Mouse (Mus musculus) heart, embryonic 14.5 days (tissue): ENCODE measurements around the gene Bcor. TPM values are rescaled to one million over a fixed set of nuclear protein-coding genes. Genes with fewer than 3 reads are reported as not detected.

Source experiments
- ATAC-seq: fragments of 200-750 bp; cut with Nextera tagmentation; 2 replicates; pipeline ENCODE4 v1.8.0; 2017; ENCODE audit warnings: low read depth, moderate TSS enrichment; ENCODE audit not compliant: insufficient number of reproducible peaks, insufficient read depth, low FRiP score
- H3K27ac ChIP-seq, 2 experiments: fragments of 200-500 bp in 1 of 2; fragments of 300-500 bp in 1 of 2; sonication (generic) in 1 of 2; replicated peaks in 1 of 2; 2 replicates each; pipeline ENCODE4 v1.5.1; 2012 to 2014; ENCODE audit warnings: low read depth in 2 of 2, low read length in 2 of 2, control low read depth in 1 of 2, mild to moderate bottlenecking in 1 of 2, mixed read lengths in 1 of 2; ENCODE audit not compliant: control insufficient read depth in 1 of 2, insufficient read depth in 1 of 2
- H3K27me3 ChIP-seq: fragments of 300-500 bp; sonication (generic); 2 replicates; pipeline ENCODE4 v1.6.1; 2014; ENCODE audit warnings: mild to moderate bottlenecking, low read length, control low read depth; ENCODE audit not compliant: control insufficient read depth, insufficient read depth
- H3K36me3 ChIP-seq: fragments of 300-500 bp; sonication (generic); 2 replicates; pipeline ENCODE4 v1.6.1; 2014; ENCODE audit warnings: mild to moderate bottlenecking, control low read depth, low read length, mixed read lengths; ENCODE audit not compliant: control insufficient read depth, insufficient read depth
- H3K4me1 ChIP-seq, 2 experiments: fragments of 200-500 bp in 1 of 2; fragments of 300-500 bp in 1 of 2; sonication (generic) in 1 of 2; 2 replicates each; pipeline ENCODE4 v1.6.1; 2012 to 2014; ENCODE audit warnings: low read length in 2 of 2, control low read depth in 1 of 2, mixed read lengths in 1 of 2; ENCODE audit not compliant: control insufficient read depth in 2 of 2, insufficient read depth in 2 of 2
- H3K4me2 ChIP-seq: fragments of 300-500 bp; sonication (generic); 2 replicates; pipeline ENCODE4 v1.6.1; 2014; ENCODE audit warnings: mild to moderate bottlenecking, low read length
- H3K4me3 ChIP-seq, 2 experiments: fragments of 200-500 bp in 1 of 2; fragments of 300-500 bp in 1 of 2; sonication (generic) in 1 of 2; 2 replicates each; pipeline ENCODE4 v1.5.1; 2012 to 2014; ENCODE audit warnings: low read length in 2 of 2, mild to moderate bottlenecking in 2 of 2, control low read depth in 1 of 2, low read depth in 1 of 2, moderate library complexity in 1 of 2; ENCODE audit not compliant: control insufficient read depth in 1 of 2, insufficient read depth in 1 of 2
- H3K9ac ChIP-seq: fragments of 300-500 bp; sonication (generic); 2 replicates; pipeline ENCODE4 v1.6.1; 2014; ENCODE audit warnings: mild to moderate bottlenecking, low read length
- H3K9me3 ChIP-seq: fragments of 300-500 bp; sonication (generic); 2 replicates; pipeline ENCODE4 v1.6.1; 2016; ENCODE audit warnings: low read length, control low read depth; ENCODE audit not compliant: control insufficient read depth
- WGBS: fragments of 180-500 bp; shearing (Covaris S2); extraction: QIAGEN DNeasy Blood & Tissue Kit; methylation state at CpG from one replicate; pipeline ENCODE4 v1.1.7; 2014; 5-methylcytosine and 5-hydroxymethylcytosine counted together
- polyA plus RNA-seq: library from polyadenylated mRNA; unstranded; fragments of >200 nt; fragmentation: Nextera tagmentation; extraction: Ambion mirVana; gene quantifications from 2 replicates; pipeline ENCODE4 v1.2.1, GENCODE M21; 2014

Gene Bcor
- polyA plus RNA-seq, 1 experiment from 2014 or later: 17.0 TPM

DNA sequence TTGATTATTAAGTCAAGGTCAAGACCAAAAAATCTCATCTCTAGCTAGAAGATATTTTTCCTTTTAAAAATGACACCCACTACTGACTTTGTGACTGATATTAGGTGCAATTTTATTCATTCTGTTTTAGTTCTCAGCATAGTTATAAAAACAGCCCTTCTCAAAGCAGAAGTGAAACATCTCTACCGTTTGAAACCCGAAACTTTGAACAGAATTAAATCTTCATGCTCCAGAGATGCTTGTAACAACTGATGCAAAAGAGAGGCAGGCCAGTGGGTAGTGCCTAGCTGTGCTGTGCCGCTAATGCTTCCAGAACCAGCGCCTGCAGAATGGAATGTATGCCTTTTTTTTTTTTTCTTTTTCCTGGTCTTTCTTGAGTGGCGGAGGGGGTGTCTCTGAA is 78.0 kb downstream of the Bcor start:
- ATAC-seq: no peak
- Histone ChIP-seq H3K9me3 (no peaks in the 10 kb centered on the region), H3K4me2 (no peak overlapping the region), H3K27me3 (peaks cover 56% of the 10 kb centered on the region), H3K9ac (no peak overlapping the region), H3K27ac (no peak overlapping the region), H3K36me3 (no peaks in the 10 kb centered on the region), H3K4me1 (peaks cover 20 to 24% of the 10 kb centered on the region in 2 experiments), H3K4me3 (no peak overlapping the region)
- 54% methylated on average over 5 of the region's 5 CpGs for WGBS

DNA sequence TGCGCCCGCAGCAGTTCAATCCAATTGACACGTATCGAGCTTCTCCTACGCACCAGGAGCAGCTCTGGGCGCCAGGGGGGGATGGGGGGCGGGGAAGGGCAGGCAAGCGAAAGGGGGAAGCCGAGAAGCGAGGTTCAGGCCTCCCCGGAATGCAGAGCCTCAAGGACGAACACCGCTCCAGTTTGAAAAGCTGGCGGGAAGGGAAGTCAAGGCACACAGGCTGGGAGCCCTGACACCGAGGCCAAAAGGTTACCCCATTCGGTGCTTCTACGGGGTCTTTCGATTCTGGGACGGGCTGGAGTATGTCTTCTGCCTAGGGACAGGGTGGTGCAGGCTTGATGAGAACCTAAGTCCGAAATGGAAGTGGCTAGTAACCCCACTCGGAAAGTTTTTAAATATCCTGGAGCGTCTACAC is 78.4 kb downstream of the Bcor start:
- peaks cover 56% of the 10 kb centered on the region for H3K27me3 ChIP-seq
- ATAC-seq: no peak
- H3K36me3 ChIP-seq: no peaks in the 10 kb centered on the region
- no peak overlapping the region for H3K27ac ChIP-seq
- H3K4me2 ChIP-seq: peak overlapping the region; percentile 80
- H3K4me3 ChIP-seq: peak overlapping the region; percentile 62 to 66; a peak in 2 of 4 replicates
- H3K9ac ChIP-seq: peak overlapping the region; percentile 87; the same call in 1 of the 2 replicates
- peaks cover 20 to 24% of the 10 kb centered on the region in 2 experiments for H3K4me1 ChIP-seq
- 18% methylated on average over 21 of the region's 22 CpGs for WGBS
- no peaks in the 10 kb centered on the region for H3K9me3 ChIP-seq

DNA sequence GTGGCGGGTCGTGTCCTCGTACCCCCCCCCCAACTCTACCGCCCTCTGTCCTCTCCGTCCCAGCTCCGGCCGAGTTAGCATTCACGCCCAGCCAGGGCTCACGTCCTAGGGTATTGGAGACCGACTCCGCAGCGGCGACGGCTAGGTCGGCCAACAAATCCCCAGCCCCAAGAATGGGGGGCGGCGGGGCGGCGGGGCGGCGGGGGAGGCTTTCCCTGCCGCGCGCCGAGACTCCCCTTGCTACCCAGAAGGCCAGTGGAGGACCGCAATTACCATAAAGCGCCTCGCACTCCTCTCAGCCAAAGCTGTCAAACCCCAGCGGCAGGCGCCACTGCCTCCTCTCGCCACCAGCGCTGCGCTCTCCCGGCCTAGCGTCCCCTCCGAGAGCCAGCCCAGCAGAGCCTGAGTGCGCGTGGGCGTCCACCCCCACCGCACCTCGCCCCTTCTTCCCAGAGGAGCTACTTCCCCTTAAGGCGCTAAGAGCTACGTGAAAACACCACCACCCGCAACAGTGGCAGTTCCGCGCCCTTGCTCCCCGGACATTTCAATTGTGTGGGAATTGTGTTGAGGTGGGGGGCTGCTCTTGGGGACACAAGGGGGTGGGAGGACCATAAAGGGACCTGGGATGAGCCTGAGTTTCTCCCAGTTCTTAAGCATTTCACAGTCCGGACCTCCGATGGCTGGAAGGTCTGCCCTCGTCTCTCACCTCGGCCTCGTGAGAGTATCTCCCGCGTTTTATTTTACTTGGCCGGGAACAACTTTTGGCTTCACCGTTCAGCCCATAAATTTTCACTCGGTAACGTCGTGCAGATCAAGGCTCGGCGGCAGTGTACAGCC is 79.0 kb downstream of the Bcor start:
- peaks cover 19 to 26% of the 10 kb centered on the region in 2 experiments for H3K4me1 ChIP-seq
- no peak for ATAC-seq
- H3K4me3 ChIP-seq: peak overlapping the region; percentile 62 to 66
- H3K27me3 ChIP-seq: peaks cover 57% of the 10 kb centered on the region
- peak overlapping the region; percentile 80 for H3K4me2 ChIP-seq
- peak overlapping the region; percentile 85 to 88 for H3K27ac ChIP-seq
- H3K36me3 ChIP-seq: no peaks in the 10 kb centered on the region
- peak overlapping the region; percentile 87 for H3K9ac ChIP-seq
- 3% methylated on average over 50 of the region's 61 CpGs for WGBS
- no peaks in the 10 kb centered on the region for H3K9me3 ChIP-seq

- Histone ChIP-seq H3K4me3 (peak overlapping the region; percentile 66 to 79), H3K36me3 (no peaks in the 10 kb centered on the region), H3K4me1 (peaks cover 12 to 21% of the 10 kb centered on the region in 2 experiments), H3K9ac (peak overlapping the region; percentile 87), H3K27ac (peak overlapping the region; percentile 88 to 92), H3K27me3 (peaks cover 50% of the 10 kb centered on the region), H3K9me3 (no peaks in the 10 kb centered on the region), H3K4me2 (peak overlapping the region; percentile 80)
- WGBS: 3% methylated on average over 66 of the region's 97 CpGs
- ATAC-seq: peak; percentile 44
These were observed 79.9 kb downstream of the Bcor start for GRCm38 (mm10) chrX:12080095-12080903.

DNA sequence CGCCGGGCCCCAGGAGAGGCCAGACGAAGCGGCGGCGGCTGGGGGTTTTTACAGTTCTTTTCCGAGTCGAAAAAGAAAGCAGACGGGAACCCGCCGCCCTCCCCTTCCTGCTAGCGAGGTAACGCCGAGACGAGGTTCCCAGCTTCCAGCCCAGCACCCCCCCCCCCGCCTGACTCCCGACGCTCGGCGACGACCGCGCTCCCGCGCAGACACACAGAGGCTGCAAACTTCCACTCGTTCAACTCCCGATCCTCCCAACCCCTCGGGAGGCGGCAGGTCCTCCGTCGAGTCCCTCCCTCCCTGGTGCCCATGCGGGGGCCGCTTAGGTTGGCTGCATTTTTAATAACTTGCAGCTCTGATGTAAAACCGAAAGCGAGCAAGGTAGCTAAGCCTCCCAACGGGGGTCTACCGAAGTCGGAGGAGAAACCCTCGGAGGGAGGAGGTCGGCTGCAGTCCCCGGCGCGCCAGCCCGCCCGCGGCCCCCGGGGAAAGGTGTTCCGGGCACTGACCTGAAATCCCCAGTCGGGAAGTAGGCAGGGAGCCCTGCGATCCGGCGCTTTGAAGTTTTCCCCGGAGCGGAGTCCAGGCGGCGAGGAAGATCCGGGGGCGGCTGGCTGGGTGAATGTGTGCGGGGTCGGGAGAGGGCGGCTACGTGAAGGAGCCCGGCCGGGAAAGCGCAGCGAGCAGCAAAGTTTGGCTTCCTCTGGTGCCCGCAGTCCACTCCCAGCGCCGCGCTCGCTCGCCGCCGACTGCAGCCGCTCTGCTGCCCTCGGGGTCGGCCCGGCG is 80.7 kb downstream of the Bcor start:
- peaks cover 45% of the 10 kb centered on the region for H3K27me3 ChIP-seq
- WGBS: 3% methylated on average over 54 of the region's 79 CpGs

DNA sequence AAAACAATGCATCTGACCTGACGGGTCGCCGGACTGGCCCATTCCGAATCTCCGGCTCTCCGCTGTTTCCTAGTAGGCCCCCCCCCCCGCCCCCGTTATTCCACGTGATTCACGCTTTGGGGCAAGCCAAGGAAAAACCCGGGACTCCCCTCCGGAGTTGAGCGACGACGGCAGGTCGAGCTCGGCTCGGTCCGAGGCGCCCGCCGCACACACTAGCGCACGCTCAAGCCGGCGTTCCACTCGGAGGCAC is 81.2 kb downstream of the Bcor start:
- Histone ChIP-seq H3K36me3 (no peaks in the 10 kb centered on the region), H3K4me3 (peak overlapping the region; percentile 66 to 79)
- WGBS: under 1% methylated on average over 26 of the region's 27 CpGs

More for the DNA sequence above, 80.7 kb downstream of the Bcor start:
- no peaks in the 10 kb centered on the region for H3K36me3 ChIP-seq
- peak overlapping the region; percentile 73 to 88 for H3K27ac ChIP-seq
- H3K4me1 ChIP-seq: peaks cover 13 to 17% of the 10 kb centered on the region in 2 experiments
- H3K4me2 ChIP-seq: peak overlapping the region; percentile 80
- peak overlapping the region; percentile 87 for H3K9ac ChIP-seq
- no peaks in the 10 kb centered on the region for H3K9me3 ChIP-seq
- H3K4me3 ChIP-seq: peak overlapping the region; percentile 66 to 79
- no peak for ATAC-seq

More for the DNA sequence above, 81.2 kb downstream of the Bcor start:
- Histone ChIP-seq H3K9ac (peak overlapping the region; percentile 87), H3K27me3 (peaks cover 43% of the 10 kb centered on the region), H3K9me3 (no peaks in the 10 kb centered on the region), H3K4me2 (peak overlapping the region; percentile 80), H3K4me1 (peaks cover 13 to 17% of the 10 kb centered on the region in 2 experiments), H3K27ac (peak overlapping the region; percentile 28 to 88; a peak in 3 of 4 replicates)
- ATAC-seq: no peak
